Mouse (Mus musculus) heart, adult 2 months (tissue): Measurements from ENCODE around the gene Eda. TPM values are rescaled to one million over a fixed set of nuclear protein-coding genes. Genes with fewer than 3 reads are reported as not detected.

Experiments
- DNase-seq, 2 experiments: peaks; one replicate each; pipeline ENCODE4 v3.0.0; 2021
- H3K27ac ChIP-seq: fragments of 200-600 bp; 2 replicates; pipeline ENCODE4 v1.8.1; 2022
- H3K27me3 ChIP-seq: fragments of 200-500 bp; 2 replicates; pipeline ENCODE4 v1.6.1; 2012; ENCODE audit warnings: mild to moderate bottlenecking, low read length, inconsistent platforms, mixed read lengths; ENCODE audit not compliant: control insufficient read depth, insufficient read depth
- H3K36me3 ChIP-seq: fragments of 200-500 bp; 2 replicates; pipeline ENCODE4 v1.6.1; 2012; ENCODE audit warnings: low read length, inconsistent platforms; ENCODE audit not compliant: control insufficient read depth, insufficient read depth
- H3K4me1 ChIP-seq: fragments of 200-500 bp; 2 replicates; pipeline ENCODE4 v1.6.1; 2011; ENCODE audit warnings: low read length; ENCODE audit not compliant: control insufficient read depth, insufficient read depth
- H3K4me3 ChIP-seq: fragments of 200-600 bp; 2 replicates; pipeline ENCODE4 v1.8.1; 2022
- H3K79me2 ChIP-seq: fragments of 200-500 bp; replicated peaks from 2 replicates; pipeline ENCODE4 v1.6.1; 2012; ENCODE audit warnings: mild to moderate bottlenecking, inconsistent platforms, low read length, moderate library complexity, mixed read lengths; ENCODE audit not compliant: control insufficient read depth, insufficient read depth
- H3K9ac ChIP-seq: fragments of 200-500 bp; 2 replicates; pipeline ENCODE4 v1.6.1; 2012; ENCODE audit warnings: low read depth, mild to moderate bottlenecking, control low read depth, inconsistent platforms, low read length, mixed read lengths
- CTCF ChIP-seq: fragments of 200-600 bp; IDR thresholded peaks from 2 replicates; pipeline ENCODE4 v1.8.1; 2022; ENCODE audit warnings: antibody characterized with exemption, mild to moderate bottlenecking, moderate library complexity
- EP300 ChIP-seq: fragments of 200-500 bp; IDR thresholded peaks from 2 replicates; pipeline ENCODE4 v1.6.1; 2011; ENCODE audit warnings: low read depth, low read length, control low read depth; ENCODE audit not compliant: insufficient read depth
- POLR2A ChIP-seq: fragments of 200-500 bp; IDR thresholded peaks from 2 replicates; pipeline ENCODE4 v1.6.1; 2011; ENCODE audit warnings: mild to moderate bottlenecking, low read depth, low read length, control low read depth; ENCODE audit not compliant: insufficient read depth
- WGBS: fragments of 180-500 bp; shearing (Covaris S2); methylation state at CpG from one replicate; pipeline ENCODE4 v1.1.7; 2018; 5-methylcytosine and 5-hydroxymethylcytosine counted together
- intact Hi-C: fragments of 180-260 bp; cut with DNase I; formaldehyde crosslinking; loops from one replicate; pipeline ENCODE4 v1.15.1; 2025
- polyA plus RNA-seq: library from polyadenylated mRNA; depleted of rRNA; stranded (reverse); fragments of >200 nt; gene quantifications from 2 replicates; pipeline ENCODE4 v1.2.3, GENCODE M21; 2012
- total RNA-seq, 2 experiments: library from RNA; stranded (reverse); gene quantifications; 2 replicates each; pipeline ENCODE4 v1.2.3; 2021

The Eda gene
- total and polyA plus RNA-seq, 3 experiments, result 1.4 to 2.3 (median 1.7) TPM

DNA sequence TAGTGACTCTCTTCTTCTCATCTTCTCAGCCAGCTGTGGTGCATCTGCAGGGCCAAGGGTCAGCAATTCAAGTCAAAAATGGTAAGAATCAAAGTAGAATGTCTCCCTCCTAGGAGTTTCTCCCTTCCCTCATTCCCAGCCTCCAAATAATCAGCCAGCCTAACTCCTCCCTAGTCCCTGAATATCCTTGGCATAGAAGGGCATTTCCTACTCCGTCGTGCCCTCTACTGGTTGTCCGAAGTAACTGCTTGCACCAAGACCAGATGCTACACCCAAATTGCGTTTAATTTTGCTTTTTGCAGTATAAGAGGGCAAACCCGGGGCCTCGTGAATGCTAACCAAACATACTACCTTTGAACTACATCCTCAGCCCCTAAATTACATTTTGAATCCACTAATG lies 416.9 kb downstream of the Eda start:
- peak in 1 of 2 experiments; percentile 4 for DNase-seq
- WGBS, result 29% methylated on average over 6 of the region's 6 CpGs

DNA sequence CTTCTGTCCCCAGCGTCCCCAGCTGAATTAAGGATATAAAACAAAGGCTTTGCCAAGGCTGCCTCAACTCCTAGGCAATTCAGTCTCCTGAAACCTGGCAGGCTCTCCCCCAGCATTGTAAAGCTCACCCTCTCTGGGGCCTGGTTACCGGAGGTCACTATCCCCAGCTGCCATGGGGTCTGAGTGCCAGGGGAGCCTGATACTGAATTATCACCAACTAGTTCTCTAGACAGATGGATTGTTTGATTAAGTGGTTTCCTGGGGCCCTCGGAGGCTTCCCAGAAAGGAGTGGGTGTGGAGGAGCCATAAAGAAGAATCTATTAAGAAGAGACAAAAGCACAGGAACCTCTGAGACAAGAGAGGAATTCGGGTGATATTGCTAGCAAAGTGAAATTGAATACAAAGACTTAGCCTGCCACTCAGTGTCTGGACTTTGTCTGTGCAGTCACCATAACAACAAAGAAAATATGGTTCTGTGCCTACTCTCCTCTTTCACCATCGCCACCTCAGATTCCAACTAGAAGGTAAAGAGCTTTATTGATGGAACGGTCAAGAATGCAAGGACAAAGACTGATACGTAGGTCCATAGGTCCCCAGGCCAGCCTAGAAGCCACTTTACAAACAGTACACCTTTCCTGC lies 418.9 kb downstream of the Eda start:
- Histone ChIP-seq H3K9ac (no peak overlapping the region), H3K36me3 (no peaks in the 10 kb centered on the region), H3K4me1 (no peaks in the 10 kb centered on the region), H3K27ac (no peak overlapping the region), H3K79me2 (no peaks in the 10 kb centered on the region), H3K4me3 (no peak overlapping the region), H3K27me3 (no peaks in the 10 kb centered on the region)
- intact Hi-C loops, result no loop called here
- WGBS, result 74% methylated on average over 7 of the region's 7 CpGs
- no peak for DNase-seq
- TF ChIP-seq EP300, result no peak
- TF ChIP-seq CTCF, result no peak
- TF ChIP-seq POLR2A, result no peak

More for the DNA sequence above, 416.9 kb downstream of the Eda start:
- Histone ChIP-seq H3K27me3 (no peaks in the 10 kb centered on the region), H3K9ac (no peak overlapping the region), H3K4me3 (no peak overlapping the region), H3K36me3 (no peaks in the 10 kb centered on the region), H3K4me1 (no peaks in the 10 kb centered on the region), H3K79me2 (no peaks in the 10 kb centered on the region), H3K27ac (no peak overlapping the region)
- TF ChIP-seq EP300 (no peak), CTCF (peak; percentile 69), POLR2A (no peak)
- intact Hi-C loops, result loop anchor here (2.0 kb wide), 1 partner anchor 540 kb away; no protein-coding TSS in a partner anchor

DNA sequence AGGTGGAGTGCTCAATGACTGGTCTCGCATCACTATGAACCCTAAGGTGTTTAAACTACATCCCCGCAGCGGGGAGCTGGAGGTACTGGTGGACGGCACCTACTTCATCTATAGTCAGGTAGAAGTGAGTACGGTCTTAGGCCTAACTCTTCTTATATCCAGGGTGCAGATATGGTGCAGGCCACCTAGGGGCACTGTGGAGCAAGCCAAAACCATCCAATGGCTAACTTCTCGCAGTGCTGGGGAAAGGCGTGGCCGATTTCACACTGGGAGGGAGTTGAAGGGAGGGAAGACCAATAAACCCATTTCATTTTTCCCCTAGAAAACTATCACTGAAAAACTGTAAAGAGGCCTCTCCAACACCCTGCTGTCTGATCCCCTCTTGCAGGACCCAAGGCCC lies 419.6 kb downstream of the Eda start:
- Histone ChIP-seq H3K9ac (no peak overlapping the region), H3K27ac (no peak overlapping the region), H3K27me3 (no peaks in the 10 kb centered on the region), H3K4me1 (no peaks in the 10 kb centered on the region), H3K79me2 (no peaks in the 10 kb centered on the region), H3K36me3 (no peaks in the 10 kb centered on the region), H3K4me3 (no peak overlapping the region)
- WGBS, result 78% methylated on average over 8 of the region's 8 CpGs
- DNase-seq, result no peak
- intact Hi-C loops, result loop anchor here (1.0 kb wide), 1 partner anchor 84 kb away; no protein-coding TSS in a partner anchor
- TF ChIP-seq CTCF (peak; percentile 60), EP300 (no peak), POLR2A (no peak)

DNA sequence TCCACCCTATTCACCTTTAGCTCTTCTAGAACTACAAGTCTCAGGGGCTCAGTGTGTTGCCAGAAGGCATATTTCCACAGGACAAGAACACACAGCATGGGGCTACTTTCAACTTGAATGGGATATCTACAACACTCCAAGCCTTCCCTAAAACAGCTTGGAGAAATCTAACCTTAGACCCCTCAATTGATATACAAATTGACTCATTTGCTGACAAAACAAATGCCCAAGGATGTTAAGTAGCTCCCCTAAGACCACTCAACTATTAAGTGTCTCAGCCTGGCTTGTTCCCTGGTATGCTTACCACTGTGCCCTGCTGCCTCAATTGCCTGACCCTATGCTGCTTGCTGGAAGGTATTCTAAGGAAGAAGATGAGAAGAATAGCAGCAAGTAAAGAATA lies 425.5 kb downstream of the Eda start:
- Histone ChIP-seq H3K27me3 (no peaks in the 10 kb centered on the region), H3K36me3 (no peaks in the 10 kb centered on the region), H3K4me3 (no peak overlapping the region), H3K9ac (no peak overlapping the region), H3K4me1 (no peaks in the 10 kb centered on the region), H3K79me2 (no peaks in the 10 kb centered on the region), H3K27ac (no peak overlapping the region)
- no peak for DNase-seq
- no peak for TF ChIP-seq EP300
- no peak for TF ChIP-seq CTCF
- no peak for TF ChIP-seq POLR2A
- intact Hi-C loops, result no loop called here

DNA sequence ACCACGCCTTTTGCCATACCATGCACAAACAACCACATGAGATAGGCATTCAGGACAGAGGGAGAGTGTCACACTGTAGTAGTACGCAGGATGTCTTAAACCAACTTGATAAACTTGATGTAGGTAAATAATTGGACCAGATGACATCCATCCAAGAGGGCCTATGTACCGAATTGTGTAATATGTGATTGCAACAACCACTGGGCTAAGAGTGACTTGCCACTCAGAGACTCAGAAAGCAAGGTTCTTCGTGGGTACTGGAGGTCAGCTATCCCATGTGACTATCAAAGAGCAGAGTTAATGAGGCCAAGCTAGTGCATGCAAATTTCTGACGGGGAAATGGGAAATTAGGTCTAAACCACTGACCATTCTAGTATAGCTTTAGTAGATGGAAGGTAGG lies 426.3 kb downstream of the Eda start:
- no peaks in the 10 kb centered on the region for H3K4me1 ChIP-seq
- no peak overlapping the region for H3K4me3 ChIP-seq
- no peak for TF ChIP-seq EP300
- no peak for TF ChIP-seq CTCF
- no peak for TF ChIP-seq POLR2A
- 81% methylated on average over 5 of the region's 5 CpGs for WGBS
- no peak overlapping the region for H3K9ac ChIP-seq
- H3K27me3 ChIP-seq, result no peaks in the 10 kb centered on the region
- intact Hi-C loops, result no loop called here
- no peaks in the 10 kb centered on the region for H3K79me2 ChIP-seq
- H3K36me3 ChIP-seq, result no peaks in the 10 kb centered on the region
- DNase-seq, result no peak
- H3K27ac ChIP-seq, result no peak overlapping the region

DNA sequence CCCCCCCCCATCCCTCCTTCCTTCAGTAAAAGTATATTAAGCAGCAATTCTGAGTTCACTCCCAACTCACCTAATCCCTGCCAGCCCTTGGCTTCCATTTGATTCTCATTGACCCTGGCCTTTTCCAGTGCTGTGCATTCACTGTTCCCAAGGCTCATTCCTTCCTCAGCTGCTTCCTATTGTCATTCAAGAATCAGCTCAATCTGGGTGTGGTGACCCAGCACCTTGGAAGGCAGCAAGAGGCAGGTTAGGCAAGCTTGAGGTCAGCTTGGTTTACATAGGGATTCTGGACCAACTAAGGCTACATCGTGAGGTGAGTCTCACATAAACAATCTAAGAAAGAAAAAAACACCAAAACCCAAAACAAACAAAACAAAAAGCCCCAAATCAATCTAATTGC lies 433.8 kb downstream of the Eda start:
- H3K4me1 ChIP-seq, result no peaks in the 10 kb centered on the region
- H3K36me3 ChIP-seq, result no peaks in the 10 kb centered on the region
- H3K79me2 ChIP-seq, result no peaks in the 10 kb centered on the region
- no peak overlapping the region for H3K27ac ChIP-seq
- TF ChIP-seq CTCF, result no peak
- no peak for TF ChIP-seq EP300
- TF ChIP-seq POLR2A, result no peak
- DNase-seq, result no peak
- intact Hi-C loops, result no loop called here
- no peak overlapping the region for H3K9ac ChIP-seq
- no peak overlapping the region for H3K4me3 ChIP-seq
- H3K27me3 ChIP-seq, result no peaks in the 10 kb centered on the region
- WGBS, result 50% methylated on average over 1 of the region's 1 CpGs
